Mouse (Mus musculus) macrophage (primary cell): Measurements from ENCODE around the gene Acad11. TPM values are rescaled to one million over a fixed set of nuclear protein-coding genes. Genes with fewer than 3 reads are reported as not detected.

Experiments
- H3K27ac ChIP-seq: fragments of 350-480 bp; formaldehyde crosslinking; 2 replicates; pipeline ENCODE4 v1.9.0; 2021
- H3K36me3 ChIP-seq: fragments of 350-480 bp; formaldehyde crosslinking; 2 replicates; pipeline ENCODE4 v1.9.0; 2021; ENCODE audit errors: inconsistent target
- H3K4me3 ChIP-seq: fragments of 350-480 bp; formaldehyde crosslinking; 2 replicates; pipeline ENCODE4 v1.9.0; 2021; ENCODE audit errors: inconsistent target
- H3K79me2 ChIP-seq: fragments of 350-480 bp; formaldehyde crosslinking; 2 replicates; pipeline ENCODE4 v1.9.0; 2021; ENCODE audit errors: inconsistent target
- WGBS: methylation state at CpG from one replicate; pipeline ENCODE4 v1.1.7; 2026; ENCODE audit warnings: inconsistent platforms; ENCODE audit not compliant: missing documents; 5-methylcytosine and 5-hydroxymethylcytosine counted together
- polyA plus RNA-seq: library from polyadenylated mRNA; stranded (reverse); fragments of 250-400 nt; gene quantifications from 3 replicates; pipeline ENCODE4 v1.2.4, GENCODE M21; 2018; ENCODE audit warnings: inconsistent platforms

The Acad11 gene
- polyA plus RNA-seq, 1 experiment from 2014 or later, result 8.7 TPM

DNA sequence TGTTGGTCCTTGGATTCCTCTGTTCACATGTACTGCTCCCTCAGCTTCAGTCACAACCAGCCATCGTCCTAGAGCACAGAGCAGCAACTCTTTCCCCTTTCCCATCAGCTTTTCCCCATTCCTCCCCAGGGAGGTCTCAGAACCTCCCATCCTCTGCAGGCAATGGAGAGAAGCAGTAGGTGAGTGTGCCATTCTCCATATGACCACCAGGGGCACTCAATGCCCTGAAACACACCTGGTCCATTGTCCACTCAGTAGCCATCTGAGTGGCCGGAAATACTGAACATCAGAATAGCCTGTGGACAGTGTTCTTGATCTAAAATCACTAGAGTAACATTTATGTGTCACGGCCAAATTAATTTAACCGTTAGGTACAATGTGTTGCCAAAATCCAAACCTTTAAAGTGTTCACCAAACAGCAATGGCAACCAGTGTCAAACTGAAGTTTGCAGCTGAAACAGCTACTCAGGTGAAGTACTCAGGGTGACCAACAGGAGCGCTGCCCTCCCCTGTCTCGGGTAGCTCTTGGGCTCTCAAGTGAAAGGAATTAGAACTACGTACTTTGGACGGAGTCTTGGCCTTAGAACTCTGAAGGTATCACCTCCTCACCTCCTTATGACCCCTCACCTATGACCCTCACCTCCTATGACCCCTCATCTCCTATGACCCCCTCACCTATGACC is 81.3 kb downstream of the Acad11 start:
- Histone ChIP-seq H3K79me2 (no peaks in the 10 kb centered on the region), H3K4me3 (no peak overlapping the region), H3K27ac (no peak overlapping the region), H3K36me3 (no peaks in the 10 kb centered on the region)
- 94% methylated on average over 8 of the region's 8 CpGs for WGBS

DNA sequence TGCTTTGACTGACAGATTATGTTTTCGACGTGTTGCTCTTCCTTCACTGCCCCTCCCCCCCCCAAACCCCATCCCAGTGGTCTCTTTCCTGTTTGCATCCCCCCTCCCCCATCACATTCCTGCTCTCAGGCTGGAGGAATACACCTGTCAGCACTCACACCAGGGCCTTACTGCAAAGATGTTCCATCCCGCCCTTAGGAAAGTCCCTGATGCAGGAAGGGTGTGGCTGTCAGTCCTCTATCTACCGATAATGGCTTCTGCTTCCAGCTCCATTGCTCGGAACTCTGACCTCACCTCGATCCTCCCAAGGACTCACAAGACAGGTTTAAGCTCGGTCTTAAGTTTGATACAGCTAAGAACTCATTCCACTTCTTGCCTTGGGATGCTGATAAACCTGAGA is 83.5 kb downstream of the Acad11 start:
- no peak overlapping the region for H3K4me3 ChIP-seq
- no peak overlapping the region for H3K27ac ChIP-seq
- 96% methylated on average over 7 of the region's 7 CpGs for WGBS
- H3K79me2 ChIP-seq, result no peaks in the 10 kb centered on the region
- peaks cover 16% of the 10 kb centered on the region for H3K36me3 ChIP-seq

GRCm38 (mm10) chr9:104148969-104149368 is 85.8 kb downstream of the Acad11 start:
- no peak overlapping the region for H3K27ac ChIP-seq
- 96% methylated on average over 7 of the region's 7 CpGs for WGBS
- H3K36me3 ChIP-seq, result peaks cover 39% of the 10 kb centered on the region
- H3K4me3 ChIP-seq, result no peak overlapping the region
- H3K79me2 ChIP-seq, result no peaks in the 10 kb centered on the region

GRCm38 (mm10) chr9:104152121-104152520 is 88.9 kb downstream of the Acad11 start:
- no peak overlapping the region for H3K27ac ChIP-seq
- peaks cover 69% of the 10 kb centered on the region for H3K36me3 ChIP-seq
- H3K79me2 ChIP-seq, result no peaks in the 10 kb centered on the region
- WGBS, result 97% methylated on average over 7 of the region's 7 CpGs
- H3K4me3 ChIP-seq, result no peak overlapping the region

DNA sequence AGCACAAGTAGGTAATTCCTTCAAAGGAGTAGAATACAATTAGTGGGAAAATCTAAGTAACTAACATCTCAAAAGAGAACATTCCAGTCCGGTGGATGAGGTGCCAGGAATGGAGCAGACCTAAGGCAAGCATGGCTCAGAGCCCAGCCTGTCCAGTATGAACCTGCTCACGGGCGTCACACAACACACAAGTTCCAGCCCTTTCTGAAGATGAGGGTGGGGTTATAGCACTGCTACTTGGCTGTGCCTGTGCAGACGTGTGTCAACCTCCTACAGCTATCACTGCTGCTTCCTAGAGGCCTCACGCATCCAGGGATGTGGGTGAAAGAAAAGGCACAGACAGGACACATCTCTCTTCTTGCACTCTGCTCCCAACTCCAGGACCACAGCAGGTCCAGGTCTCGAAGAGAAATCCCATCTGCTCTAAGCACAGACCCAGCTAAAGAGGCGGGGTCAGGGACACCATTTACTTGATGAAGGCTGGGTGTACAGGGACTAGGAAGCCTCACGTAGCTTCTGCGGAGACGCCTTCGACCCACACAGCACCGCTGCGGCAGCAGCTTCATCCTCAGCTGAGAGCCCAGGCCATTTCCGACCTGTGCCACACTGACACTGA is 92.0 kb downstream of the Acad11 start:
- no peak overlapping the region for H3K4me3 ChIP-seq
- H3K79me2 ChIP-seq, result no peaks in the 10 kb centered on the region
- peaks cover 98% of the 10 kb centered on the region for H3K36me3 ChIP-seq
- 95% methylated on average over 14 of the region's 14 CpGs for WGBS
- H3K27ac ChIP-seq, result no peak overlapping the region

GRCm38 (mm10) chr9:104156506-104156905 is 93.3 kb downstream of the Acad11 start:
- 97% methylated on average over 6 of the region's 8 CpGs for WGBS

GRCm38 (mm10) chr9:104157291-104157690 is 94.1 kb downstream of the Acad11 start:
- Histone ChIP-seq H3K27ac (no peak overlapping the region), H3K36me3 (peaks cover 99% of the 10 kb centered on the region), H3K79me2 (no peaks in the 10 kb centered on the region), H3K4me3 (no peak overlapping the region)
- WGBS, result 94% methylated on average over 7 of the region's 7 CpGs

More at GRCm38 (mm10) chr9:104156506-104156905, 93.3 kb downstream of the Acad11 start:
- H3K4me3 ChIP-seq, result no peak overlapping the region
- H3K27ac ChIP-seq, result no peak overlapping the region
- peaks cover 99% of the 10 kb centered on the region for H3K36me3 ChIP-seq
- no peaks in the 10 kb centered on the region for H3K79me2 ChIP-seq

DNA sequence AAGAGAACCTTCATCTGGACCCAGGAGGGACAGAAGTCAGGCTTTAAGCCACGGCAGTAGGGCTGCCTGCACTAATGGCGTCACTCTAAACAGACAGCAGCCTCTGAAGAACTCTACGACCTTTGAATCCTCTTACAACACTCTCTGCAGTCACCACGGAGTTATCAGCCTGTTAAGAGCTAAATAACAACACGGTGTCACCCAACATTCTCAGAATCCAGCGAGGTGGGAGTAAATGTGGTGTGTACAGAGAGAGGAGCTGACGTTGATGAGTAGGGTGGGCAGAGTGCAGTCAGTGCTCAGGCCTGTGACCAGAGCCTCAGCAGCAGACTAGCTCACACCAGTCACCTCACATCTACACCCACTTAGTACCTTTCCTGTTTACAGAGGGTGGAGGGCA is 97.9 kb downstream of the Acad11 start:
- Histone ChIP-seq H3K36me3 (peaks cover 95% of the 10 kb centered on the region), H3K27ac (no peak overlapping the region), H3K79me2 (no peaks in the 10 kb centered on the region), H3K4me3 (no peak overlapping the region)
- 89% methylated on average over 7 of the region's 7 CpGs for WGBS

- Histone ChIP-seq H3K79me2 (no peaks in the 10 kb centered on the region), H3K36me3 (peaks cover 92% of the 10 kb centered on the region), H3K4me3 (no peak overlapping the region), H3K27ac (no peak overlapping the region)
- WGBS, result 91% methylated on average over 5 of the region's 5 CpGs
Observed at GRCm38 (mm10) chr9:104164194-104164593, 101.0 kb downstream of the Acad11 start.

DNA sequence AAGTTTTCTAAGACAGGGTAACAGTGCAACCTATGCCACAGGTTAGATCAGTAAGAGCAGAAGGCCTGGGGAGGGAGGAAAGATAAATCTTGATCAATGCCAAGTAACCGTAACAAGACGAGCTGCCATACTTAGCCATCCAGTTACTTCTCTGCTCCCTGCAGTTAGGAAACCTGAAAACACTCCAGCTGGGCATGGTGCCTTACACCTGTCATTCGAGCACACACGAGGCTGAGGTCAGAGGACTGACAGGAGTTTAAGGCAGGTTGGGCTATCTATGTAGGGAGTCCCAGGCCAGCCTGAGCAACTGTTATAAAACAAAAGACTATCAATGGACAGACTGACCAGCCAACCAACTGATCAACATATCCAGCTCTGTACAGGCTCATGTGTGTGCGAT is 102.7 kb downstream of the Acad11 start:
- Histone ChIP-seq H3K27ac (no peak overlapping the region), H3K4me3 (no peak overlapping the region), H3K36me3 (peaks cover 90% of the 10 kb centered on the region), H3K79me2 (no peaks in the 10 kb centered on the region)
- 96% methylated on average over 5 of the region's 5 CpGs for WGBS

- H3K36me3 ChIP-seq, result peaks cover 92% of the 10 kb centered on the region
- 94% methylated on average over 10 of the region's 10 CpGs for WGBS
Observed at GRCm38 (mm10) chr9:104169986-104170385, 106.8 kb downstream of the Acad11 start.

GRCm38 (mm10) chr9:104171651-104172050 is 108.5 kb downstream of the Acad11 start:
- H3K27ac ChIP-seq, result no peak overlapping the region
- WGBS, result 96% methylated on average over 6 of the region's 6 CpGs
- H3K36me3 ChIP-seq, result peaks cover 93% of the 10 kb centered on the region
- H3K79me2 ChIP-seq, result no peaks in the 10 kb centered on the region
- H3K4me3 ChIP-seq, result no peak overlapping the region

More at GRCm38 (mm10) chr9:104169986-104170385, 106.8 kb downstream of the Acad11 start:
- H3K79me2 ChIP-seq, result no peaks in the 10 kb centered on the region
- H3K27ac ChIP-seq, result no peak overlapping the region
- H3K4me3 ChIP-seq, result no peak overlapping the region

GRCm38 (mm10) chr9:104172342-104172741 is 109.2 kb downstream of the Acad11 start:
- 92% methylated on average over 6 of the region's 6 CpGs for WGBS
- Histone ChIP-seq H3K27ac (no peak overlapping the region), H3K79me2 (no peaks in the 10 kb centered on the region), H3K36me3 (peaks cover 93% of the 10 kb centered on the region), H3K4me3 (no peak overlapping the region)
